Mouse (Mus musculus): ENCODE measurements around the gene Prickle1.

DNA sequence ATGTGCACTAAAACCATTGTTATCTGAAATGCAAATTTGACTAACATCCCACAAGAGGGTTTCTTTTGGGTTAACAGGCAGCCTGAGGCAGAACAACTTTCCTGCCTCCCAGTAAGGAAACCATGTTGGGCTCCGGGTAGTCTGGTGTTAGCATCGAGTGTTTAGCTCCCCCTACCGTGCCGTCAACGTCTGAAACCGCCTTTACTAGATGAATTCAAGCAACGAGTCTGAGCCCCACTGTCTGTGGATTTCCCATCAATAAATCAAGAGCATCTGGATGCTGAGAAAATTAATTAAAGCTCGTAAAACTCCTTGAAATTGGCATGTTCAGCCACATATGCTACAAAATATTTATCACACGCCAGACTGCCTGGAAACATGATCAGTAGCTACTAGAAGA is 15.8 kb downstream of the Prickle1 start:
- TF ChIP-seq CTCF (IDR thresholded peaks at IDR 0.05; ENCODE audit: insufficient read depth, low read length), result peak; percentile 21; the same call in 1 of the 2 replicates
- TF ChIP-seq POLR2A (IDR thresholded peaks at IDR 0.05; ENCODE audit: borderline replicate concordance, extremely low read depth, low read depth, low read length), result no peak

Data from lung, adult 2 months (tissue).